Mouse (Mus musculus): Measurements from ENCODE around the gene Ccl25.
"Not testable (repeated sequence)": the region's sequence is repeated elsewhere in the genome, so short reads cannot be mapped to it uniquely, and the experiment has no call there.

Gene Ccl25

DNA sequence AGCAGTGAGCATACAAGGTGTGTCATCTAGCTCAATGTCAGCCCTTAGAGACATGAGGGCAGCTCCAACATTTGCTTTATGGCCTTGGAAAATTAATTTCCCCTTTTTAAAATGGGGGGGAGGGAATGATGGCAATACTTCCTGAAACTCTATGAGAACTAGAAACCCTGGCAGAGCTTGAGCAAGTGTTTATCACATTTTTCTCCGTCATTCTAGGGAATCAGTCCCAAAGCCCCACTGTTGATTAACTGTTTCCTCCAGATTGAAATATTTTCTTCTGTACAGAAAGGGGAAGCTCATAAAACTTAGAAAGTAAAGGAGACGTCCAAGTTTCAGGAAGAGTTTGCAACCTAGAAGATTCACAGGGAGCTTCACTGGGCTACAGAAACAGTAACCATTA lies 10.7 kb downstream of the Ccl25 start:
- no peak for DNase-seq (ENCODE audit: inconsistent age in 2 of 2, low spot score in 1 of 2)

DNA sequence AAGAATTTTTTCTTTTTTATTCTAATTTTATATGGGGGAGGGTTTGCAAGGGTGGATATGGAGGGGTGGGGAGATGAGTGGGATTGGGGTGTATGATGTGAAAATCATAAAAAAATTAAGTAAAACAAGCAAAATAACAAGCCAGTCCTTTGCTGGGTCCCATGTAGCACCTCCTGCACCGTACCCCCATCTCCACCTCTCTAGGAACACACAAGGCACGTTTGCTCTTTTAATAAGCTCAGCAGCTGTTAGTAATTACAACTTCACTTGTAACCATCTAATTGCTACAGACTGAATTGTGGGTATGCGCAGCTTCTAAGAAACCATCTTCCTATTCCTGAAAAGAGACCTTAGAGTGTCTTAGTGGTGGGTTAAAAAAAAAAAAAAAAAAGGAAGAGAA lies 15.2 kb downstream of the Ccl25 start:
- DNase-seq (ENCODE audit: inconsistent age in 2 of 2, low spot score in 1 of 2), result no peak

DNA sequence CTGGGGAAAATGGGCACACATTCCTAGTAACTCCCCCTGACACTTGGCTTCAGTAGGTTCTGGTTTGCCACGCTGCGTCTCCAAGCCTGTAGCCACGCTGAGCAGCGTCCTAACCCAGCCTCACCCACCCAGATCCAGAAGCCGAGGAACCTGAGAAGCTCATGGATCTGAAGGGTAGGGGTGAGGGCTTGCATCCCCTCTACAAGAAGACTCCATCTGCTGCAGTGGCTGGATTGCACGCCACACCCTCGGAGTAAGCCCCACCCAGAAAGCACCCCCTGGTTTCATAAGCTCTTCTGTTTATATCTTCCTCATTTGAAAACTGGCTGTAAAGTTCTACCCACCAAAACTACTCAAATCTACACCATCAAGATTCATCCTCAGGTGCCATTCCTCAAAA lies 22.7 kb downstream of the Ccl25 start:
- no peak for DNase-seq (ENCODE audit: inconsistent age in 2 of 2, low spot score in 1 of 2)

DNA sequence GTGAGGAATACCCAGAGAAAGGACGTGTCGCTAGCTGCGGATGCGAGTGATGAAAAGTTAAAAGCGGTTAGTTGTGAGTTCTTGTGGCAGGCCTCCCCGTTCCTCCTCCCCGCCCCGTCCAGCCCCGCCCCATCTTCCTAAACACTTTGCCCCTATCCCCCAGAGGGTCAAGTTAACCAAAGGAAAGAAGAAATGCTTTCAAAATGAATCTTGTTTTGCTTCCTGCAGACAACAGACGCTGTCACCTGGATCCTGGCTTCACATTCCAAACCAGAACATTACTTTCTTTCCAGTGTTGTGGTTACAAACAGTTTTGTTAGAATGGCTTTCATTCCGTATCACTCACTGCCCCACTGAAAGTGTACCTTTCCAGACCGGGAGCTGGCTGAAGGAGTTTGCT lies 23.3 kb downstream of the Ccl25 start:
- DNase-seq (ENCODE audit: inconsistent age in 2 of 2, low spot score in 1 of 2), result no peak

DNA sequence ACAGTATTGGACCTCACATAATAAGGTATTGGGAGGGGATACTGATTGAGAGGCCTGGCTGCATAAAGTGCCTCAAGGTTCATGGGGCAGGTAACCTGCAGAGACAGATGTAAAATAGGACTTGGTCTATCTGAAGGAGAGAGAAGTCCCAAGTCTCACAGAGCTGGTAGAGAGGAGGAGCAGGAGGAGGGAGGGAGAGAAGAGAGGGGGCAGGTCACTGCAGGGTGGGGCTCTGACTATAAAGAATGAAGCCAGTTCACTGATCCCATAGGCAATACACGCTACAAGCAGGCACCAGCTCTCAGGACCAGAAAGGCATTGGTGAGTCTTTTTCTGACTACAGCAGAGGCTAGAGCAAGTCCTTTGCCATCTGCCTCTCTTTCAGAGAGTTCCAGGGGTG lies 24.3 kb downstream of the Ccl25 start:
- DNase-seq (ENCODE audit: inconsistent age in 2 of 2, low spot score in 1 of 2), result no peak

DNA sequence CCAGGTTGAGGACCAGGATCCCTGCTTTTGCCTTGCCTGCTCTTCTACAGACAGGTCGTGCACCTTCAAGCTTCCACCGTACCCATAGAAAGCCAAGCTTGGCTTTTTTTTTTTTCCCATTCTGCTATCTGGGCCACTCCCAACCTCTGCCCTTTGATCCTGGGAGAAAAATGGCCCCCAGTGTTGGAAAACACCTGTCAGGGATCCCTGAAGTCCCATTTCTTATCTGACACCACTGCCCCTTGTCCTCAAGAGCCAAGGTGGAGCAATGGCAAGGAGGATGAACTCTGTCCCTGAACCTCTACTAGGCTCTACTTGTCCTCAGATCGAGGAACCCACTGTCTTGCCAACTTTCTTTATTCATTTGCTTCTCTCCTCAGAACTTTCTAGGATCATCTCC lies 25.6 kb downstream of the Ccl25 start:
- DNase-seq (ENCODE audit: inconsistent age in 2 of 2, low spot score in 1 of 2), result no peak

DNA sequence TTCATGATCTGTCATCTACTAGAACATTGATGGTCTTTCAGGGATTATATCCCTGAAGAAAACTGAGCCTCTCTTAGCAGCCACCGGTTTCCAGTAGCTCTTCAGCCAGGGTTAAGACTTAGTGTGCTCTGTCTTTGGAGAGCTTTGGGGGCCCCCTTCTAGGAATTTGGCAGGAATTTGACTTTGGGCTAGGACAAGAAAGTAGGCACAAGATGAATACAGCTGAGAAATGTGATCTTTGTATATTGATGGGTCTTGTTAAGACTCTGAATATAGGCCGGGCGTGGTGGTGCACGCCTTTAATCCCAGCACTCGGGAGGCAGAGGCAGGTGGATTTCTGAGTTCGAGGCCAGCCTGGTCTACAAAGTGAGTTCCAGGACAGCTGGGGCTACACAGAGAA lies 27.6 kb downstream of the Ccl25 start:
- not testable (repeated sequence) for DNase-seq (ENCODE audit: inconsistent age in 2 of 2, low spot score in 1 of 2)

DNA sequence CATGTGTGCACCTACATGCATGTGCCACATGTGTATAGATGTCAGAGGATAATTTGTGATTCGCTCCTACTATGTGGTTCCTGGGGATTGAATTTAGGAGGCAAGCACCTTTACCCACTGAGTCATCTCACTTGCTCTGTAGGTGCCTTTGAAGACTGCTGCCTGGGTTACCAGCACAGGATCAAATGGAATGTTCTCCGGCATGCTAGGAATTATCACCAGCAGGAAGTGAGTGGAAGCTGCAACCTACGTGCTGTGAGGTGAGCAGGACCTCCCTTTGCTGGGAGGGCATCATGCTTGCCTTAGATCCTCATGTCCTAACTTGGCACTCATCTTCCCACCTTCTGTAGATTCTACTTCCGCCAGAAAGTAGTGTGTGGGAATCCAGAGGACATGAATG lies 28.7 kb downstream of the Ccl25 start:
- no peak for DNase-seq (ENCODE audit: inconsistent age in 2 of 2, low spot score in 1 of 2)

DNA sequence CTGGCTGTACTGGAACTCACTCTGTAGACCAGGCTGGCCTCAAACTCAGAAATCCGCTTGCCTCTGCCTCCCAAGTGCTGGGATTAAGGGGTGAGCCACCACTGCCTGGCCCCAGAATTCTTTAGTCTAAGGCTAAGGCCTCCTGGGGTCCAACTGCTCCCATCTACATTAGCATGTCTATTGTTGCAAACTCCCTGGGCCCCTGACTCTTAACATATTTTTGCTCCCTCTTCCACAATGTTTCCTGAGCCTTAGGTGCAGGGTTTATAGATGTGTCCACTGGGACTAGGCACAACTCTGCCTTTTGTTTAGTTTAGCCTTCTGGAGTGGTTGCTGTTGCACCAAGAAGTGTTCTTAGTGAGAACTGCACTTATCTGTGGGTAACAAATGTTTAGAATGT lies 29.5 kb downstream of the Ccl25 start:
- DNase-seq (ENCODE audit: inconsistent age in 2 of 2, low spot score in 1 of 2), result no peak

DNA sequence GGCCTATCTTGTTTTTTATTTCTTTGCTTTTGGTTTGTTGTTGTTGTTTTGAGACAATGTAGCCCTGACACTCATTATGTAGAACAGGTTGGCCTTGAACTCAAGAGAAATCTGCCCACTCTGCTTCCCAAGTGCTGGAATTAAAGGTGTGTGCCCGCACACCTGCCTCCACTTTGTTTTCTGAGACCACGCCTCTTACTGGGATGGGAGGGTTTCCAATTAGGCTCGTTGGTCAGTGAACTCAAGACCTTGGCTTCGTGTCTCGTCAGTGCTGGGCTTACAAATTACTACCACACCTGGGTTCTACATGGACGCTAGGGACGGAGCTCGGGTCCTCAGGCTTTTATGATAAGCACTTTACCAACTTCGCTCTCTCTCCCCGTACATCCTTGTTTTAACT lies 30.4 kb downstream of the Ccl25 start:
- no peak for DNase-seq (ENCODE audit: inconsistent age in 2 of 2, low spot score in 1 of 2)

DNA sequence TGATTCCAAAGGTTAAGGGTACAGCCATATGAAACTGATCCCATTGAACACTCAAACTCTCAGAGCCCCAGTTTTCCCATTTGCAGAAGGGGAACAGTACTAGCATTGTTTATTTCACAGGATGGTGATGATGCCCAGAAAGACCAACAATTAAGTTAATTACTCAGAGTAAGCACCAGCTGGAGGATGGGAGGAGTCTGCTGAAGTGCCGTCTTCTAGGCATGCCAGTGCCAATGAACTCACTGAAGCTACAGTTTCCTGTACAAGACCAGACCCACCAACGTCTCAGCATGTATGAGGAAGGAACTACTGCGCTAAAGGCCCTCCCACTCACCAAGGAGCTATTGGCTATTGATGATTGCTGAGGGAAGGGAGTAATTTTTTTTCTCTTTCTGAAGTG lies 34.4 kb downstream of the Ccl25 start:
- no peak for DNase-seq (ENCODE audit: inconsistent age in 2 of 2, low spot score in 1 of 2)

DNA sequence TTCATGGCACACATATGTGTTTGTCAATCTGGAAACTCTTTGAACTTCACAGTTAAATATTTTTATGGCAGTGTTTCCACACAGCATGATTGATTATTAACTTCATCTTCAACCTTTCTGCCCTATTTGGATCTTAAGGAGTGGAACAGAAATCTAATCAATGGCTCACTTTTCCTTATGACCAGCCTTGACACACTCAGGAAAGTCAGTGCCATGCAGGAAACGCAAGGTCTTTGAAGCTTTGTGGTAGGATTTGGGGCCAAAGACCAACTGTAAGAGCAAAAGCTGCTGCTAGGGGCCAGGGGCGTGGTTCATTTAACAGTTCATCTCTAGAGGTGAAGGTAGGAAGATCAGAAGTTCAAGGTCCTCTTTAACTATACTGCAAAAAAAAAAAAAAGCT lies 35.9 kb downstream of the Ccl25 start:
- no peak for DNase-seq (ENCODE audit: inconsistent age in 2 of 2, low spot score in 1 of 2)

DNA sequence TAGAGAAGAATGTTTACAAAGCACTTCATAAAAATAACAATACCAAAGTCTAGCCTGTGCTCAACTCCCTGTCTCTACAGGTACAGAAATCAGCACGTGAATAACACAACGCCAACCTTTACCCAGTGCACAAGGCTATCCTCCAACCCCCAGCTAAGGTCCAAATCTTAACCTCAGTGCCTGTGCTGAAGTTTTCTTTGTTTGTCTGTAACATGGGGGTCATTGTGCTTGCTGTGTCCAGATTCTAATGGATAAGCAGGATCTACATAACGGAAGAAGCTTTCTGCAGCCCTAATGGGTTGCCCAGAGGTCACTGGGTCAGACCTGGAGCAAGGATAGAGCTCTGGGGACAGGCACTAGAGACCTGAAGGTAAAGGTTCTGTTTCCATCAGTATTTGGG lies 41.2 kb downstream of the Ccl25 start:
- no peak for DNase-seq (ENCODE audit: inconsistent age in 2 of 2, low spot score in 1 of 2)

DNA sequence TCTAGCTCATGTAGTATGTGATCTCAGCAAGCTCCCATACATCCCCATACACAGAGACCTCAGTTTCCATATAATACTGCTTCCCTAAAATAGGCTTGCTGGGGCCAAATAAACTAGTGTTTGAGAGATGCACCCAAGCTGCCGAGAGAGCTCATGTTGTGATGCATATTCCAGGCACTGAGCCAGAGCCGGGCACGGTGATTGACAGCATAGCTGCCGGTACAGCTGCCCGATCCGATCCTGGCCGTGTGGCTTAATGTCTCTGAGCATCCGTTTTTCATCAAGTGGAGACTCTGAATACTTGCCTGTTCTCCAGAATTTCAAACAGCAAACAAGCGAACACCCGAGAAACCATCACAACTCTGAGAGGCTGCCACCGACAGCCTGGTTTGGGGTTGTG lies 42.8 kb downstream of the Ccl25 start:
- DNase-seq (ENCODE audit: inconsistent age in 2 of 2, low spot score in 1 of 2), result peak in 1 of 2 experiments; percentile 32

DNA sequence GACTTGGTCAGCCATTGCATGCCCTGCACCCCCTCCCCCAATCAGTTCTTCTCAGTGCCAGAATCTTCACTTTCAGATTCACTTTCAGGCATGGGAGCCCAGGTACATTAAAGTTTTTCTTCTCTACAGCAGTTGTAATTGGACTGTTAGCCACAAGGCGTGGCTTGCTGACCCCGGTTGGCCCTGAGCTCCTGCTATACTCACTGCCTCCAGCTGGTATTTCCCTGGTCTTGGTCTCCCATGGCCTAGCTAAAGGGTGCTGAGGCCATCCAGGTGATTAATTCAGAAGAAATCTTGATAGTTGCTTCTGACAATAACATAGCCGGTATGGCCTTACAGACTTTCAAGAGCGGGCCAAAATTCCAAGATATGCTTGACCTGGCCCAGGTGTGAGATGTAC lies 43.5 kb downstream of the Ccl25 start:
- no peak for DNase-seq (ENCODE audit: inconsistent age in 2 of 2, low spot score in 1 of 2)

DNA sequence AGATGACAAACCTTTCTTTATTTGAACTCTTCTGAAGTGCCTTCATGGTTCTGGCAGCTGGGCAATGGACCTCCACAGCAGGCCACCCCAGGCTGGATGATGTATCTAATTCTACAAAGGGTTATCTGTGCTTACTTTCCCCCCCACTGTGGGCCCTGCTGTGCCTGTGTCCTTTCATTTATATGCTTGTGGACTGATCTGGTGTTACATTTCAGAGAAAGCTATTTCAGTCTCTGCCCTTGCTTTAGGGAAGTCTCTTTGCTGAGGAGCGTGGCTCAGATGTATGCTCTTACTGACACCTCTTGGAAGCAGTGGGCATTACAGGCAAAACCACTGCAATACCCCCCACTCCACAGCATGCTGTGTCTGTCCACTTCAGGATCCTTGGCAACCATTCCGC lies 45.1 kb downstream of the Ccl25 start:
- DNase-seq (ENCODE audit: inconsistent age in 2 of 2, low spot score in 1 of 2), result peak in 1 of 2 experiments; percentile 44

DNA sequence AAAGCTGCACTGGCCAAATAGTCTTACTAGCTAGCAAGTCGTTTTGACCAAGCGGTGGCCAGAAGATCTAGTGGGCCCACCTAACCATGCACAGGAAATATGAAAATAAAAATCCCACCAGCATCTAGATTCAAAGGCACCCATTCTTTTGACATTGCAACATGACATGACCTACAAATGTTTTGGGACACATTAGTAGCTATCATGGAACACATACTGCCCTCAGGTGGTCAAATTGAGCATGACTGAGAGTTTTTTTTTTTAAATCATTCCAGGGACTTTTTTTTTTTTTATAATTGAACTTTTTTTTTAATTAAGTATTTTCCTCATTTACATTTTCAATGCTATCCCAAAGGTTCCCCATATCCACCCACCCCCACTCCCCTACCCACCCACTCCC lies 47.6 kb downstream of the Ccl25 start:
- DNase-seq (ENCODE audit: inconsistent age in 2 of 2, low spot score in 1 of 2), result peak in 1 of 2 experiments; percentile 52

DNA sequence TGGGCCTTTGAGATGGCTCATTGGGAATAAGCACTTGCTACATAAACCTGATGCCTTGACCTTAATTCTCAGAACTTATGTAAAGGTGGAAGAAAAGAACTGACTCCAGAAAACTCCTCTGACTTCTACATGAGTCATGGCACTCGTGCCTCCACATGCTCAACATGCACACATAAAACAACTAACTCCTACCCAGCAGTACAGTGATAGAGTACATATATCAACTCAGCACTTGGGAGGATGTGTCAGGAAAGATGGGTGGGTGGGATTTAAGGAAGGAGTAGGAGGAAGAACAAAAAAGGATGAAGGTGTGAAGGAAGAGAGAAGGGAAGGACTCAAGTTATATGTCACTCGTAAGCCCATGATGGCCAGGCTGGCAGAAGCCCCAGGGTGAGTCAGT lies 76.4 kb downstream of the Ccl25 start:
- DNase-seq (ENCODE audit: inconsistent age in 2 of 2, low spot score in 1 of 2), result no peak

DNA sequence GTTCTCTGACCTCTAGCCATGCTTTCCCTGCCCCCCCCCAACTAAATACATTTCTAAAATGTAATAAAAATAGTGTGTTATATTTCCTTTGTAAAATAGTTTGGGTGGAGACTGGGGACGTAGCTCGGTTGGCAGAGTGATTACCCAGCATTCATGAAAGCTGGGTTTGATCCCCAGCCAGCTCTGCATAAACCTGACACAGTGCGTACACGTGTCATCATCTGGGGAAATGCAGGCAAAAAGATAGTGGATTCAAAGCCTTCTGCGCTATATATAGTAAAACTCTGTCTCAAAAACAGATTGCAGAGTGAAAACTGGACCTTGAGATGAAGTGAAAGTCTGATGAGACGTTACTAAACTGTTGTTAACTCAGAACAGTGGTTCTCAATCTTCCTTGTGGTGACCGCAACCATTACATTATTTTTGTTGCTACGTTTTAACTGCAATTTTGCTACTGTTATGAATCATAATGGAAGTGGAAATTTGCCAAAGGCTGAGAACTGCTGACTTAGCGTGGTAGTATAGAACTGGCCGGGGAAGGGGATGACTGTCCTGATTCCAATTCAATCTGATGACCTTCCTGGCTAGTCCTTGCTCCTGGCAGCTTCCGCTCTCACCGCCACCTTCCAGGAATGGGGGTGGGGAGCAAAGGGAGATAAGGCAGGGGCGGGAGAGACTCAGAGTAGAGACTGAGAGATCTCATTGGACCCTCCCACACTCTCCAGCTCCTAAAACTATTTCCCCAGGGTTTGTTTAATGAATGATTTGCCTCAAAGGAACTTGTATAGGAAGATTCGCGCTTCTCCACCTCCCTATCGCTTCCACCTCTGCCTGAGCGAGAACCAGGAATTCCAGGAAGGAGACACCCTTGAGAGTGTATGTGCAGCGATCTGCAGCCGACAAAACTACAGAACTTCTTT lies 79.2 kb downstream of the Ccl25 start:
- peak in 1 of 2 experiments; percentile 75 for DNase-seq (ENCODE audit: inconsistent age in 2 of 2, low spot score in 1 of 2)

DNA sequence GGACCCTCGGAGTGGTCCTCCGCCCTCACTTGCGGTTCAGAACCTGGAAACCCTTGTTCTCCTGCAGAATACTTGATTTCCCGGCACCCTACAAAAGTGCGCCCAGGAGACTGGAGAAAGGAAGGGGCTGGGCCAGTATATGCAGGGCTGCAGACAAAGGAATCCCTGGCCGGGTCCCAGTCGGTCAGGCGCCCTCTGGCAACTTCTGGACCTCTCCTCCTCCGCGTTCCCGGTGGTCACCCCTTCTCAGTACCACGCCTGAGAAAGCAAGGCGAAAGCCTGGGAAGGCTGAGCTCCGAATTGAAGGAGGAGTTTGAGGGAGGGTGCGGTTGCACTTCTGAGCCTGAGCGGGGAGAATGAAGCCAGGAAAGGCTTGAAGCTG lies 79.9 kb downstream of the Ccl25 start:
- peak in 1 of 2 experiments; percentile 46 for DNase-seq (ENCODE audit: inconsistent age in 2 of 2, low spot score in 1 of 2)

DNA sequence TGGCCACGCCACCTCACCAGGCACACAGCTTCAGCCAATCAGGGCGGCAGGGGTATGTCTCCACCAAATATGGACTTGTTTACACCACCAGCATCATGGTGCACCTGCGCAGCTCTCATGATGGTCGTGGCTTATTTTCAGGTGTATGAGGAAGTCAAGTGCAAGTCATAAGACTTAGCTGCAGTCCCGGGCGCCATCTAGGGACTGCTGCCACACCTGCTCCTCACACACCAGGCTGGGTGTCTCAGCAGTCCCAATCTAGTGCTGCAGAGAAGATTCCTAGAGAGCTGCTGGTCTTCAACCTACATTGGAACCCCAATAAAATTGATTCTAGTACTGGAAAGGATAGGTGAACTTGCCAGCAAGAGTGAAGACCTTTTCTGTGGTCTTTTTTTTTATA lies 83.4 kb downstream of the Ccl25 start:
- not testable (repeated sequence) for DNase-seq (ENCODE audit: inconsistent age in 2 of 2, low spot score in 1 of 2)
